Mouse (Mus musculus): ENCODE measurements around the gene Mcu.

The Mcu gene

GRCm38 (mm10) chr10:59440177-59440576 lies 176.3 kb downstream of the Mcu start:
- in situ Hi-C loops (cut with MboI; ENCODE audit: low sequenced_read_pairs), result no loop called here

- in situ Hi-C loops (cut with MboI; ENCODE audit: low sequenced_read_pairs), result no loop called here
These were observed 177.0 kb downstream of the Mcu start for GRCm38 (mm10) chr10:59439508-59439931.

DNA sequence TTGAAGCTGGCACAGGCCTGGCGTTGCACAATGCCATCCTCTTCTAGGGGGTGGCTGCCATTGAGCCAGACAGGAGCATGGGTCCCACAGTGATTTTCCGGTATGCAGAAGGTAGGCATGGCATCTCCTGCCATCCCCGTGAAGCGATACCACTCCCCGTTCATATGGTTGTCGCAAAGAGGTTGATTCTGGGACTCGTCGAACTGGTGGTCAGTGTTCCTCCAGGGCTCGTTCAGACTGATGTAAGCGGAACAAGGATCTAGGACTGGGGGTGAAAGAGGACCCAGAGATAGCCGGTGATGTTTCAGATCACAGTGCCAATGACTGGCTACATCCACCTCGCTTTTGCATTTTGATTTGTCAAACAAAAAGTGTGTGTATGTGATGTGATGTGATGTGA lies 177.8 kb downstream of the Mcu start:
- in situ Hi-C loops (cut with MboI; ENCODE audit: low sequenced_read_pairs), result no loop called here

- in situ Hi-C loops (cut with MboI; ENCODE audit: low sequenced_read_pairs), result no loop called here
These were observed 180.7 kb downstream of the Mcu start for GRCm38 (mm10) chr10:59435746-59436145.

DNA sequence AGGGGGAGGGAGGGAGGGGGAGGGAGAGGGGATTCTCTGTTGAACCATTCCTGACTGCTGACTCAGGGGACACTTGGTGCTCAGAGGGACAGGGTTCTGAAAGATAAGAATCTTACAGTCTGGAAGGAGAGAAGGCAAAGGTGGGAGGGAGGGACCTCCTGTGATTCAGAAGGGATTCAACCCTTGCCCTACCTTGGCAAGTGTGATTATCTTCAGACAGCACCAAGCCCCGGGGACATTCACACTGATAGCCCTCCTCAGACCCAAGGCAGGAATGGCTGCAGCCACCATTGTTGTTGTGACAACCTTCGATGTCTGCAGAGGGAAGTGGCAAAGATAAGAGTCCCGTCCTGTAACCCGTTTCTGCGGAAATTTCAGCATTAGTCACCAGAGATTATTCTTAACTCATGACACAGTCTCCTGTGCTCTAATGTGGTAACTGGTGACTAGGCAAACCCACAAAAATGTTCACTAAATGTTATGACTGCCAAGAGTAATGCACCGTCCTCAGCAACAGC lies 185.7 kb downstream of the Mcu start:
- in situ Hi-C loops (cut with MboI; ENCODE audit: low sequenced_read_pairs), result no loop called here

DNA sequence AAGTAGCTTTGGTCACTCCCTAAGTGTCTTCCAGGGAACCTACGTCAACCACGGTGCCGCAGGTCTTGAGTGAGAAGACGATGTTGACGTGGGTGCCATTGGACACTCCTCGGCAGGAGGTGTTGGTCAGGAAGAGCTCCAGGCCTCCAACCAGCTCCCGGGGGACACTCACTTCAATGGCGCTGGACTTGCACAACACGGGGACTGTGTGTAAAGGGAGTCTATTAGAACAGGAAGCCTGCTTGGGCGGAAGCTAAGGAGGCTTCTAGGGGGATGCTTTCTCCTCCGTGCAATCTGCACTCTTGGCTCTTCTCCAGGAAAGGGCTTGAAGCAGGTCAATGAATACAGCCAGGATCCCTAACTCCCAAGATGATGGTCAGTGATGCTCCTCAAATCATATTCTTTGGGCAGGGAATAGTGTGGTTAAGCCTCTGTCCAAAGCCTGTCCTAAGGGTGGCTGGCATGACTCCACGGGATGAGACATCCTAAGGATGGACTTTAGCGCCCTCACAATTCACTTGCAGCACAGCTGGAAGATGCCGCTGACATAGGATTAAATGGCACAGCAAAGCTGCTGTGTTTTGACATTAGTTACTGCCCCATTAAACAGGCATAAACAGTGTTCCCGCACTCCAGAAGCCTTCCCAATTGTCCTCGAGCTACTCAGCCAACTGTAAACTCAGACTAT lies 186.9 kb downstream of the Mcu start:
- in situ Hi-C loops (cut with MboI; ENCODE audit: low sequenced_read_pairs), result no loop called here

GRCm38 (mm10) chr10:59426371-59426770 lies 190.1 kb downstream of the Mcu start:
- in situ Hi-C loops (cut with MboI; ENCODE audit: low sequenced_read_pairs), result no loop called here

GRCm38 (mm10) chr10:59425369-59425768 lies 191.1 kb downstream of the Mcu start:
- in situ Hi-C loops (cut with MboI; ENCODE audit: low sequenced_read_pairs), result no loop called here

DNA sequence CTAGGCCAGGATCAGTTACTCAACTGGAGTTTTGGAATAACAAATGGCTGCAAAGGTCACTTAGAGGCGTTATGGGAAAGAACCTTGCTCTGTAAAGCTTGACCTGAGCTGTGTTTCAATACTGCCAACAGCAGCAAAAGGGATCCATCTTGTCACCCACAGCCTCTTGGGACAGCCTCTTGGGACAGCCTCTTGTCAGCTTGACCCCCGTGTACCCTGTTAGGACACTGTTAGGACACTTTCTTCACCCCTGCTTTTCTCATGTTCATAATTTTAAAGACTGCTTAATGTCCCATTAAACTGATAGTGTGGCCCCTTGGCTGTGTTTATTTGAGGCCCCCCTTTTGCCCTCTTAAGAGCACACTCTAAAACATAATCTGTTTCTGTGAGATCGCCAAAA lies 192.0 kb downstream of the Mcu start:
- in situ Hi-C loops (cut with MboI; ENCODE audit: low sequenced_read_pairs), result no loop called here

DNA sequence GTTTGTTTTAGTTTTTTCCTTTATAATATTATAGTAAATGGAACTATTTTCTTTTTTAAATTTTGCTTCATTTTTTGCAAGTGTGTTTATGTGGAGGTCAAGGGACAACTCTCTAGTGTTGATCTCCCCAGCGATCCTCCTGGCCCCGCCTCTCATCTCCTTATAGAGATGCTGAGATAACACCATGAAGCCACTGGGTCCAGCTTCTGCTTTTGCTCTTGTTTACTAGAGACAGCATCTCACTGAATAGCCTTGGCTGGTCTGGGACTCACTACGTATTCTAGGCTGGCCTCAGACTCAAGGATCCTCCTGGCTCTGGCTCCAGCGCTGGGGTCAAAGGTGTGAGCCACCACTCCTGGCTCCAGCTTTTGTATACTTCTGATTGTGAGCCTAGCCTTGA lies 197.0 kb downstream of the Mcu start:
- in situ Hi-C loops (cut with MboI; ENCODE audit: low sequenced_read_pairs), result no loop called here

DNA sequence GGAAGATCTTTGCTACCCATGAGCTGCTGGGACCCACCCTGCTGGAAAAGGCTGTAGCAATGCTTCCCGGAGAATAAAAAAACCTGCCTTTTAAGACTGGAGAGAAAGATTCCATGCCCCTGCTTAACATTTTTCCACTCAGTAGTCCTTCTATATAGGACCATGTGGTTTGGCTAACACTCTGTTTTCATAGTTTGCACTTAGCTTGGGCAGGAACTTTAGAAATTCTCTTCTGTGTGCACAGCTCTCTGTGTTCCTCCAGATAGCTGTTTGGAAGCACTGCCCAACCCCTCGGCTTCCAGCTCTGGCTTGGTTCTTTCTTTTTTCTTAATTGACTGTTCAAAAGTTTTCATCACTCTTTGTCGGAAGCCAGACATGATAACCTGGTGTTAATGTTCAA lies 199.9 kb downstream of the Mcu start:
- in situ Hi-C loops (cut with MboI; ENCODE audit: low sequenced_read_pairs), result no loop called here

- in situ Hi-C loops (cut with MboI; ENCODE audit: low sequenced_read_pairs), result no loop called here
These were observed 202.8 kb downstream of the Mcu start for GRCm38 (mm10) chr10:59413711-59414110.

- in situ Hi-C loops (cut with MboI; ENCODE audit: low sequenced_read_pairs), result no loop called here
These were observed 206.2 kb downstream of the Mcu start for GRCm38 (mm10) chr10:59410264-59410663.

GRCm38 (mm10) chr10:59408499-59408898 lies 208.0 kb downstream of the Mcu start:
- in situ Hi-C loops (cut with MboI; ENCODE audit: low sequenced_read_pairs), result no loop called here

DNA sequence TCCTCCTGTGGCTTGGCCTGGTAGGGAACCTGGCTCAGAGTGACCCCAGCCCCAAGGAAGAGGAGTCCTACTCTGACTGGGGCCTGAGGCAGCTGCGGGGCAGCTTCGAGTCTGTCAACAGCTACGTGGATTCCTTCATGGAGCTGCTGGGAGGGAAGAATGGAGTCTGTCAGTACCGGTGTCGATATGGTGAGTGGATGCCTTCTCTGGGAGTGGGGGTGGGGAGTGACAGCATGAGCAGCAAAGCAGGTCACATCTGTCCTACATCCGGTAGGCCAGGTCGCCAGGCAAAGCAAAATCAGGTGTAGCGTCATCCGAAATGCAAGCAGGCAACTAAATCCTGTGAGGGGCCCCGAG lies 212.7 kb downstream of the Mcu start:
- in situ Hi-C loops (cut with MboI; ENCODE audit: low sequenced_read_pairs), result no loop called here

DNA sequence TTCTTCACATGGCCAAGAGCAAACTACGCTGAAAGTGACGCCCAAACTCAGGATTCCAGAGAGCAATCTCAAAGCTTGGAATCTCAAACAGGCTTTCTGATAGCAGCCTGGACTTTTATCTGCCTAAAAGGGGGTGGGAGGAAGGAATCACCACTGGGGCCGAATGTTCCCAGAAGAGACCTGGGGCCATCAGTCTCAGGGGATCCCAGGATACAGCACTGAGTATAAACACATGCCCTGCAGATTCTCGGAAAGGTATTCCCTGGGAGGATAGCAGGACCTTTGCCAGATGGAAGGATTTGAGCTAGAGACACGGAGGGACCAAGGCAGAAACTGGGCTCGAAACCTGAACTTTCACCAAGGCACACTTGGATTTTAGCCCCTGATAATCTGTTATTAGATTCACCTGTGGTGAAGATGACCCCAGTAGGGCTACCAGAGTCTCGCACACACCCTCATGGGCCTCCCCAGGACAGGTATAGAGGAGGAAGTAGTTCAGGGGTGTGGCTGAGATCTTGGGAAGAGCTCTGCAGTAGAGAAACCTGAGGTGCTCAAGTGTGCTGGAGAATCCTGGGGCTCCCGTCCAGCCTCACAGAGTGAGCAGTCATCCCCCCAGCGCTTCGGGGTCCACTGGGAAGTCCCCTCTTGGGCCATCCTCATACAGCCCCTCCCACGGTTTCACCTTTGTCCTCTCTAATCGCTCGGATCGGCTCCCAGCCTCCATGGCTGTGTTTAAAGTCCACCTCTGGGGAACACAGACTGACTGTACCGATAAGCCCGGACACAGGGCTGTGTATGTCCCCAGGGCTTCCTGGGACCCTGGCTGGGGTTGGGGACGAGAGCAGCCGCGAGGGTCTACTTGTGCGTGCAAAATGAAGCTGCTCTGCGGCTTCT lies 213.3 kb downstream of the Mcu start, which contains the start of gene Pla2g12b:
TSS of gene Pla2g12b (plus strand) at position 762 of the 894 bp plus-strand sequence.
- in situ Hi-C loops (cut with MboI; ENCODE audit: low sequenced_read_pairs), result no loop called here

Data from CH12F3 (cell line).